Mouse (Mus musculus) liver, embryonic 16.5 days (tissue): ENCODE data around the gene Olfr963. TPM values are rescaled to one million over a fixed set of nuclear protein-coding genes. Genes with fewer than 3 reads are reported as not detected.

Source experiments
- polyA plus RNA-seq: library from polyadenylated mRNA; unstranded; fragments of >200 nt; fragmentation: Nextera tagmentation; extraction: Ambion mirVana; gene quantifications from 2 replicates; pipeline ENCODE4 v1.2.1, GENCODE M21; 2015

The Olfr963 gene
- polyA plus RNA-seq, 1 experiment from 2014 or later = not detected

Other genes starting within 250 kb of the Olfr963 start
- not detected in 2 replicates for gene Olfr952, start 240.1 kb upstream of the Olfr963 start, polyA plus RNA-seq
- not detected in 2 replicates for gene Olfr954, start 210.5 kb upstream of the Olfr963 start, polyA plus RNA-seq
- gene Olfr955, start 195.3 kb upstream of the Olfr963 start, polyA plus RNA-seq = not detected in 2 replicates
- gene Olfr44, start 173.2 kb upstream of the Olfr963 start, polyA plus RNA-seq = not detected in 2 replicates
- not detected in 2 replicates for gene Olfr957, start 151.4 kb upstream of the Olfr963 start, polyA plus RNA-seq
- gene Olfr958, start 113.2 kb upstream of the Olfr963 start, polyA plus RNA-seq = not detected in 2 replicates
- not detected in 2 replicates for gene Olfr959, start 91.6 kb upstream of the Olfr963 start, polyA plus RNA-seq
- gene AW551984, start 62.8 kb upstream of the Olfr963 start, polyA plus RNA-seq = 3.1 and 4.1 TPM in 2 replicates
- gene Olfr148, start 56.5 kb upstream of the Olfr963 start, polyA plus RNA-seq = not detected in 2 replicates
- gene Olfr960, start 45.8 kb upstream of the Olfr963 start, polyA plus RNA-seq = not detected in 2 replicates
- not detected in 2 replicates for gene Olfr961, start 22.1 kb upstream of the Olfr963 start, polyA plus RNA-seq
- gene Olfr149, start 39.9 kb downstream of the Olfr963 start, polyA plus RNA-seq = not detected in 2 replicates
- gene Olfr965, start 44.1 kb downstream of the Olfr963 start, polyA plus RNA-seq = not detected in 2 replicates
- gene Olfr150, start 63.8 kb downstream of the Olfr963 start, polyA plus RNA-seq = not detected in 2 replicates
- not detected in 2 replicates for gene Olfr967, start 79.0 kb downstream of the Olfr963 start, polyA plus RNA-seq
- gene Olfr968, start 116.0 kb downstream of the Olfr963 start, polyA plus RNA-seq = not detected in 2 replicates
- not detected in 2 replicates for gene Olfr969, start 123.7 kb downstream of the Olfr963 start, polyA plus RNA-seq
- not detected in 2 replicates for gene Olfr970, start 141.7 kb downstream of the Olfr963 start, polyA plus RNA-seq
- gene Olfr971, start 169.7 kb downstream of the Olfr963 start, polyA plus RNA-seq = not detected in 2 replicates
- not detected in 2 replicates for gene Olfr972, start 199.2 kb downstream of the Olfr963 start, polyA plus RNA-seq
- gene Olfr229, start 240.1 kb downstream of the Olfr963 start, polyA plus RNA-seq = not detected in 2 replicates